Mouse (Mus musculus) olfactory bulb, adult 2 months (tissue): ENCODE measurements around the gene Mfap3l. TPM values are rescaled to one million over a fixed set of nuclear protein-coding genes. Genes with fewer than 3 reads are reported as not detected.

Experiments used
- H3K27ac ChIP-seq: fragments of 200-500 bp; 2 replicates; pipeline ENCODE4 v1.5.1; 2012; ENCODE audit warnings: low read depth, low read length; ENCODE audit not compliant: insufficient read depth
- H3K4me1 ChIP-seq: fragments of 200-500 bp; 2 replicates; pipeline ENCODE4 v1.6.1; 2012; ENCODE audit warnings: low read length; ENCODE audit not compliant: control insufficient read depth, insufficient read depth
- H3K4me3 ChIP-seq: fragments of 200-500 bp; 2 replicates; pipeline ENCODE4 v1.5.1; 2012; ENCODE audit warnings: mild to moderate bottlenecking, low read depth, low read length, moderate library complexity; ENCODE audit not compliant: insufficient read depth
- CTCF ChIP-seq: fragments of 200-500 bp; IDR thresholded peaks from 2 replicates; pipeline ENCODE4 v1.5.1; 2012; ENCODE audit warnings: low read depth, mild to moderate bottlenecking, low read length, moderate library complexity; ENCODE audit not compliant: insufficient read depth
- POLR2A ChIP-seq: fragments of 200-500 bp; IDR thresholded peaks from 2 replicates; pipeline ENCODE4 v1.6.1; 2012; ENCODE audit warnings: mild to moderate bottlenecking, low read depth, low read length, moderate library complexity; ENCODE audit not compliant: insufficient read depth
- WGBS: fragments of 180-500 bp; shearing (Covaris S2); methylation state at CpG from one replicate; pipeline ENCODE4 v1.1.7; 2018; 5-methylcytosine and 5-hydroxymethylcytosine counted together
- polyA plus RNA-seq: library from polyadenylated mRNA; stranded (reverse); fragments of >200 nt; gene quantifications from 2 replicates; pipeline ENCODE4 v1.2.4, GENCODE M21; 2012; ENCODE audit warnings: low replicate concordance; ENCODE audit not compliant: missing spikeins, insufficient read depth, insufficient read length

Gene Mfap3l
- polyA plus RNA-seq, 1 experiment: not detected

DNA sequence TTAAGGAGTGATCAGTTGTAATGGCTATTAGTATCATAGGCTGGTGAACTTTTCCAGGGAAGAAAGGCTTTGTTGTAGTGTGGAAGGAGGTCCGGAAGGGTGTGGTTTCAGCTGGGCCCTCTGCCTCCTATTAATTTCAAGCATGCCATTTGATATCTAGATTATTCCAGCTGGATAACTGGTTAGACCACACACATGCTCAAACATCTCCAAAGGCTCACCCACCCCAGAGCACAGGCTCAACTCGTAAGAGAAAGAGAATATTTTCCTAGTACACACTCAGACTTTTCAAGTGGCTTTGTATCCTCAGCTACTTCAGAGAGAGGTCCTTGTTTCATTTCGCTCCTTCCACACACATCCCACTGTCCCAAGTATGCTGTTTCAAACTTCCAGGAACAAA is 4.7 kb upstream of the Mfap3l start:
- Histone ChIP-seq H3K4me1 (peaks cover 6% of the 10 kb centered on the region), H3K27ac (no peak overlapping the region), H3K4me3 (no peak overlapping the region)
- 80% methylated on average over 3 of the region's 3 CpGs for WGBS
- TF ChIP-seq POLR2A: no peak
- no peak for TF ChIP-seq CTCF

DNA sequence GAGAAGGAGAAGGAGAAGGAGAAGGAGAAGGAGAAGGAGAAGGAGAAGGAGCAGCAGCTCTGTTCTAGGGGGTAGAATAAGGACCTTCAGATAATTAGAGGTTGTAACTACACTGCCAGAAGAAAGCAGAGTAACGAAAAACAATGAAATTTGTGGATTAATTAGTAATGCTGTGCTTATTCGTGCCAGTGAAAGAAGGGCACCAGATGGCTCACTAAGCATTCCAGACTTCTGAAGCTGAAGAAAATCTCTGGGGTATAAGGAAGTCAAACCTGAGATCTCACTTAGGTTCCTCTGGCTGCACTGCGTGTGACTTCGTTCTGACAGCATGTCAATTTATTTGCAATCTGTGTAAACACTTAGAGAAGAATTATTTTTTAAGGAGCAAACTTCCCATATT is 3.6 kb upstream of the Mfap3l start:
- Histone ChIP-seq H3K4me1 (peaks cover 6% of the 10 kb centered on the region), H3K27ac (no peak overlapping the region), H3K4me3 (no peak overlapping the region)
- TF ChIP-seq CTCF: no peak
- 31% methylated on average over 4 of the region's 4 CpGs for WGBS

DNA sequence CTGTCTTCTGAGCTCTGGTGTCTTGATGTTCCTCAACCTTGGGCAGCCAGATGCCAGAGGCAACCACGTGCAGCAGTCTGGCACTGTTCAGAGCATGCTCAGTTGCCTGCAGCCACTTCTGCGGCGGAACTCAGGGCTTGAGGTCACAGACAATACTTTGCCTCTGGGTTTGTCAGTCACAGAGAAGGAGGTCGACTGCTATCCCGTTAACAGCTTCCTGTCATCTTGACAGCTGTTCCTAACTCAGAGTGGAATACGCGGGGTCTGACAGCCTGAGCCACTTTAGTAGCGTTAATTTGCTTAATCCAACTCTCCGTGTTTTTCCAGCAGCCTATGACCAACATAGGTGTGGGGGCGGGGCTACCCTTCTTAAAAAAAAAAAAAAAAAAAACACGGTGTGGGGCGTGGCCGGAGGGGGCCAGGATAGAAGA is 1.1 kb upstream of the Mfap3l start:
- no peak for TF ChIP-seq CTCF
- TF ChIP-seq POLR2A: no peak
- H3K27ac ChIP-seq: peak overlapping the region; percentile 74
- H3K4me1 ChIP-seq: peaks cover 6% of the 10 kb centered on the region
- H3K4me3 ChIP-seq: peak overlapping the region; percentile 17
- under 1% methylated on average over 13 of the region's 13 CpGs for WGBS

DNA sequence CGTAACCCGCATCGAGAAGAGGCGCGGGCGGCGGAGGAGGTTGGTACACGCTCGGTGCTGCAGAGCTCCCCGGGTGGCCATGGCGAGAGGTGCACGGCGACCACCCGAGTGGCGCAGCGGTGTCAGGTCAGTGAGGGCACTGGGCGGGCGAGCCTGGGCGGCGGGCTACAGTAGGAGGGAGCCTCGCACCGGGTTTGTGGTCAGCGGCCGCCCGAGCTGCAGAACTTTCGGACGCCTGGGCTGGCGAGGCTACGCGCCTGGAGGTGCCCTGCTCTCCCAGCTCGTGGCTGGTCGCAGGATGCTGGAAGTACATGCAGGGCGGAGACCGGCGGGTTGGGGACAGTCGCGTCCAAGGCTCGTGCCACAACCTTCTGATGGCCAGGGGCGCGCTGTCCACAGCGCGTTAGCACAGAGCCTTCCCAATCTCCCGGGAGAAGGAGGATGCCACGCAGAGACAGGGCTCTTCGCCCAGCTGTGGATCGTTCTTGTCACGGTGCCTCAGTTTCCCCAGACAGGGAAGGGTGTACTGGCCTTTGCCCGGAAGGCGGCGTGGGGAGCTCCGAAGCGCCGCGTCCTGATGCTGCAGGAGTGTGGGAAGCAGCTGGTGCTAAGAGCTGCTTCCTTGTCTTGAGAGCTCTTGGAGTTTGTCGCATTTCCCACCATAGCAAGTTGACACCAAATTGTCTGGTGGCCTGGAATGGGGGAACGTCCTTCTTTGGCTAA is 467 bp downstream of the Mfap3l start:
- WGBS: under 1% methylated on average over 56 of the region's 56 CpGs
- Histone ChIP-seq H3K4me3 (peak overlapping the region; percentile 60), H3K4me1 (peaks cover 8% of the 10 kb centered on the region), H3K27ac (peak overlapping the region; percentile 86)
- TF ChIP-seq CTCF (0 out of 2 replicates have a peak, but pooled peaks have one; percentile 9), POLR2A (no peak; the same call in 1 of the 2 replicates)

DNA sequence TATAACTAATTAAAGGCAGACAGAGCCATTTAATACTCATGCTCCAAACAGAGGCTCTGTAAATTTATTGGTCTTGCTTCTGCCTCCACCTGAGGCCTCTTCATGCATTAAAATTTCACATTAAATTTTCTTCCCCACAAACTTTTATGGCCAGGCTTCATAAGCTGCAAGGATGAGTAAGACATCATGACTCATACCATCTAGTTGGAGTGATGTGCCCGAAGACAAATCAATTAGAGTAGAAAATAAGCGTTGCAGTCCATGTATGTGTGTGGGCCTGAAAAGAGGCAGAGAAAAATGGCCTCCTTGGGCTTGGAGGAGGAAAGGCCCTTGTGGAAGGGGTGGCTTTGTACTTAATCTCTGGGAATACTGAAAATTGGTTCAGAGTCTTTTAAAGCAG is 2.3 kb downstream of the Mfap3l start:
- 66% methylated on average over 2 of the region's 2 CpGs for WGBS
- Histone ChIP-seq H3K4me3 (no peak overlapping the region), H3K4me1 (peaks cover 9% of the 10 kb centered on the region), H3K27ac (no peak overlapping the region)
- no peak for TF ChIP-seq POLR2A
- TF ChIP-seq CTCF: no peak

DNA sequence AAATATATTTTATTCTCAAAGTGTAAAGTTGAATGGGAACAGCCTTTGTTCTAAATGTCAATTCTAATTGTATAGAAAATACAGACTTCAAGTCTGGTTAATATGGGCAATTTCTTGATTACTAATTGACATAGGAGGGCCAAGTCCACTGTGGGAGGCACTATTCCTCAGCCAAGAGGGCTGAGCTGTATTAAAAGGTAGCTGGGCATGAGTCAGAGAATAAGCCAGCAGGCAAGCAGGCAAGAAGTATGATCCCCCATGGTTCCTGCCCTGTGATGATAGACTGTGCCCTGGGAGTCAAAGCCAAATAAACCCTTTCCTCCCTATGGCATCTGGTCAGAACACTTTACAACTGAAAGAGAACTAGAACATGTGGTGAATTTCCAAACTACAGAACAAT is 3.2 kb downstream of the Mfap3l start:
- Histone ChIP-seq H3K4me3 (no peak overlapping the region), H3K27ac (no peak overlapping the region), H3K4me1 (peaks cover 11% of the 10 kb centered on the region)
- TF ChIP-seq POLR2A (no peak), CTCF (no peak)

DNA sequence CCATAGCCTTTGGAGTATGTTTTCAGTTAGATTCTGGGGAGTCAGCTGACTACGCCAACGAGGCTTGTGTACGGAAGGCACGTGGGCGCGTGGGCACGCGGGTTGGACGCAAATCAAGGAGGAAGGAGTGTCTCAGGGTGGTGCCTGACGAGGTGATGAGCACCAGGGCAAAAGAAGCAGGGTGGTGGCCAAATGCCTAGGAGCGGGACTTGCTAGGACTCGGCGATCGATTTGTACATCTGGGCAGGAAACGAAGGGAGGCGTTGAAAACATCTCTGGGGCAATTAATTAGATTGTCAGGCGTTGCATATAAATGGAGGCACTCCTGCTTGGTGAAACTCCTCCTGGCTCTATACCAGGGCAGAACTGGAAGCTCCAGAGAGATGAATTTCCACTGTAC is 7.4 kb downstream of the Mfap3l start:
- Histone ChIP-seq H3K27ac (peak overlapping the region; percentile 62; the same call in 1 of the 2 replicates), H3K4me3 (no peak overlapping the region), H3K4me1 (peaks cover 14% of the 10 kb centered on the region)
- WGBS: 43% methylated on average over 17 of the region's 17 CpGs
- TF ChIP-seq CTCF (no peak), POLR2A (no peak)

DNA sequence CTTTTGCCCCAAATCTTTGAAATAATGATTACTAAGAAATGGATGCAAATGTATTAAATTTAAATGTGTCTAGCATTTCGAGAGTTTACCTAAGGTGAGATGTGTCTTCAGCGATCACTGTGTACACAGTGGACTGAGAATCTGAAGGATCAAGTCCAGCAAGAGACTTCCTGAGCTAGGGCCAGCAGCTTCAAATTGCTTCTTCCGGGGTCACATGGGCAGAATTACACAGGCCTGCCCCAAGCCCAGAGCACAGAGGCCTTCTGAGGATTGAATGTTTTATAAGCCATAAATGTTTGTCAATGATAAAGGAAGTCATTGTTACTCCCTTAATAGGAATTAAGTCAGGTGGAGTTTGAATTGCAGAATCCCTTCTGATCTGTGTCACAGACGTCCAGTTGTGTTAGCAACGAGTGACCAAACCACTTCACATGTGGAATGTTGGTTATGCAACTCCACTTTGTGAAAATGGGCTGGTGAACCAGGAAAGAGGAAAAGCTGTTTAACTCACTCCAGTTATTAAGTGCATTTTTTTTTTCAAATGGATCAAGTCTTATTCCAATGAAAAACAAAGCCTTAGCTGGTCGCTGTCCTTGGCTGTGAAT is 10.9 kb downstream of the Mfap3l start:
- TF ChIP-seq POLR2A: no peak
- peak overlapping the region; percentile 58; the same call in 1 of the 2 replicates for H3K27ac ChIP-seq
- 67% methylated on average over 6 of the region's 6 CpGs for WGBS
- no peak overlapping the region for H3K4me3 ChIP-seq
- H3K4me1 ChIP-seq: peaks cover 13% of the 10 kb centered on the region

DNA sequence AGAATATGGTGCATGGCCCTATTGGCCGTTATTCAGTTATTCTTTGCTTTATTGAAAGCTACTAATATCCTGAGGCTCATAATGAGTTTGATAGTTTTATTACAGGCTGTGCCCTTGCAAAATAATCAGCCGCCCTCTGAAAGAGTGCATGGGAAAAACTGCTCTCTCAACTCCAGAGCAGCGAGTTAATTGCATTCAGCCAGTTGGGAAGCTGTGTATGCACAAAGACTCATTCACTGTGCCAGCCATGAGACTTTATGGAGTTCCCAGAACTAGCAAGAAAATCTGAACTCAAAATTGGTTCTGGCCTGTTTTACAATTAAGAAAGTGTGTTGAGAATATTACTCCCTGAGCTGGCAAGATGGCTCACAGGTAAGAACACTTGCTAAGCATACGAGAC is 12.5 kb downstream of the Mfap3l start:
- WGBS: 42% methylated on average over 4 of the region's 4 CpGs
- H3K27ac ChIP-seq: peak overlapping the region; percentile 59

More for the DNA sequence above, 12.5 kb downstream of the Mfap3l start:
- Histone ChIP-seq H3K4me1 (peaks cover 13% of the 10 kb centered on the region), H3K4me3 (no peak overlapping the region)
- no peak for TF ChIP-seq CTCF
- TF ChIP-seq POLR2A: no peak
